Mouse (Mus musculus) hindbrain, embryonic 16.5 days (tissue): Measurements from ENCODE around the gene Atp8a2. TPM values are rescaled to one million over a fixed set of nuclear protein-coding genes. Genes with fewer than 3 reads are reported as not detected.

ENCODE experiments used
- ATAC-seq: fragments of 200-750 bp; cut with Nextera tagmentation; 2 replicates; pipeline ENCODE4 v1.8.0; 2017; ENCODE audit warnings: moderate TSS enrichment, moderate library complexity
- H3K27ac ChIP-seq: fragments of 300-500 bp; sonication (generic); 2 replicates; pipeline ENCODE4 v1.5.1; 2014; ENCODE audit warnings: low read depth, mild to moderate bottlenecking, control low read depth, low read length, moderate library complexity
- H3K27me3 ChIP-seq: fragments of 300-500 bp; sonication (generic); replicated peaks from 2 replicates; pipeline ENCODE4 v1.6.1; 2014; ENCODE audit warnings: low read length; ENCODE audit not compliant: control insufficient read depth, insufficient read depth
- H3K36me3 ChIP-seq: fragments of 300-500 bp; sonication (generic); 2 replicates; pipeline ENCODE4 v1.6.1; 2014; ENCODE audit warnings: mild to moderate bottlenecking, low read length, moderate library complexity, mixed read lengths; ENCODE audit not compliant: control insufficient read depth, insufficient read depth
- H3K4me1 ChIP-seq: fragments of 300-500 bp; sonication (generic); 2 replicates; pipeline ENCODE4 v1.6.1; 2014; ENCODE audit warnings: low read depth, low read length; ENCODE audit not compliant: control insufficient read depth, insufficient read depth
- H3K4me2 ChIP-seq: fragments of 300-500 bp; sonication (generic); 2 replicates; pipeline ENCODE4 v1.6.1; 2014; ENCODE audit warnings: mild to moderate bottlenecking, low read length, control low read depth, moderate library complexity
- H3K4me3 ChIP-seq: fragments of 300-500 bp; sonication (generic); 2 replicates; pipeline ENCODE4 v1.5.1; 2014; ENCODE audit warnings: mild to moderate bottlenecking, low read length, control low read depth, moderate library complexity
- H3K9ac ChIP-seq: fragments of 300-500 bp; sonication (generic); 2 replicates; pipeline ENCODE4 v1.6.1; 2014; ENCODE audit warnings: low read depth, mild to moderate bottlenecking, control low read depth, low read length, moderate library complexity
- H3K9me3 ChIP-seq: fragments of 300-500 bp; sonication (generic); 2 replicates; pipeline ENCODE4 v1.6.1; 2014; ENCODE audit warnings: mild to moderate bottlenecking, low read length, moderate library complexity; ENCODE audit not compliant: control insufficient read depth
- WGBS: fragments of 180-500 bp; shearing (Covaris S2); extraction: QIAGEN DNeasy Blood & Tissue Kit; methylation state at CpG from one replicate; pipeline ENCODE4 v1.1.7; 2014; 5-methylcytosine and 5-hydroxymethylcytosine counted together
- polyA plus RNA-seq: library from polyadenylated mRNA; unstranded; fragments of >200 nt; fragmentation: Nextera tagmentation; extraction: Ambion mirVana; gene quantifications from 2 replicates; pipeline ENCODE4 v1.2.1, GENCODE M21; 2015

The Atp8a2 gene
- polyA plus RNA-seq, 1 experiment from 2014 or later: 44.2 TPM

DNA sequence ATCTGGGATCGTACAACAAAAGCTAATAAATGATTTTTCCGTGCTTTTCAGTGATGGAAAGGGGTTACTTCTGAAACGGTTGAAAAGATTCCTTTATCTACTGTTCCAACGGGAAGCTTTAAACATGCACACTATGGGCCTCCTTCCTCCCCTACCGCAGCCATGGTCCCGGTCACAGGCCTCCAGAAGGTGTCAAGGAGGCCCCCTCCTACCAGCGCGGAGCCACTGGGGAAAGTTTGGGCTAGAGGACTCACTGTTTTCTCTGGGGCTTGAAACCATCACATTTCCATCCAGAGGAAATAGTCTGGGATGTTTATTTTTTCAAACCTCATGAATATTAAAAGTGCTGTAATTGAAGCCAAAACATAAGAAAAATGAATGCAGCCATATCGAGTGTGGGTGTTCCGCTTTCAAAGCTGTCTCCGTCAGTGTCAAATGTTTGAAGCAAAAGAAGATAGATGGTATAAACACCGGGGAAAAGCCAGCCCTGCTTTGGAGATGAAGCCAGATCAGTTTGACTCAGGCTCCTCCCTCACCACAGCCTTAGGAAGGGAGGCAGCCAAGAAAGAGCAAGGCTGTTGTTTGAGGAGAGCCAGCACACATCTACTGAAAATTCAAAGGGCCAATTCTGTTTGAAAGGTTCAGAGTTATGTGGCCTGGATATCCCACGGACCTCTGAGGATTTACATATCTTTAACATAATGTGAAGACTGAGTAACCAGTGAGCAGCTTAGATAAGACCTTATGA, 481.1 kb downstream of the Atp8a2 start:
- H3K9ac ChIP-seq: no peak overlapping the region
- 39% methylated on average over 13 of the region's 13 CpGs for WGBS
- no peaks in the 10 kb centered on the region for H3K9me3 ChIP-seq
- H3K27ac ChIP-seq: no peak overlapping the region
- 0 out of 2 replicates have a peak overlapping the region, but pooled peaks have one; percentile 7 for H3K4me2 ChIP-seq
- ATAC-seq: peak; percentile 75
- H3K4me3 ChIP-seq: no peak overlapping the region
- peaks cover 6% of the 10 kb centered on the region for H3K4me1 ChIP-seq
- no peaks in the 10 kb centered on the region for H3K27me3 ChIP-seq
- no peaks in the 10 kb centered on the region for H3K36me3 ChIP-seq

DNA sequence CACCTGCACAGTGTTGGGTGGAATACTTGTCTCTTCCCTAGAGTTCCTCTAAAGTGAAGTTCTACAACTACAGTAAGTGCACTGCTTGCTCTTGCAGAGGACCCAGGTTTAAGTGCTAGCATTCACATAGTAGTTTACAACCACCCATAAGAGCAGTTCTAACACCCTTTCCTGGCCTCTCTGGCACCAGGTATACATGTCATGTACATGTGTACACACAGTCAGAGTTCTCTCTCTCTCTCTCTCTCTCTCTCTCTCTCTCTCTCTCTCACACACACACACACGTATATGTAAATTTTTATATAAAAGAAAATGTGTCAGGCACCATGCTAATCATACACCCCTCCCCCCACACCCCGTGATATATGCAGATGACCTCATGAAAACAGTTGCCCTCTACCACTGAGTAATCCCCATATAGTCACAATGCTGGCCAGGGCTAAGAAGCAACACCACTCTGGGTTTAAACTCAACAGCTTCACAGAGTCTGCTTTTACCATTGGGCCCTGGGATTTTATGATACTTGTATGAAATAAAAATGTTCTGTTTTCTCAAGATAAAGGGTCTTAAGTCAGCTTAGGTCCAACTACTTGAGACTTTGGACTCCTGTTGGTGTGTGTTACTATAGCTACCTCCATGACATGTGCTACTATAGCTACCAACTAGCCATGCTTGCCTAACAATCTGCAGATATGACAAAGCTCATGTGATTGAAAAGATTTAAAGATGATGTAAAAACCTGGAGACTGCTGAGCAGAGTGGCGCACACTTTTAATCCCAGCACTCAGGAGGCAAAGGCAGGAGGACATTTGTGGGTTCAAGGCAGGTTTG, 487.3 kb downstream of the Atp8a2 start:
- 77% methylated on average over 3 of the region's 3 CpGs for WGBS
- no peak for ATAC-seq
- H3K4me3 ChIP-seq: no peak overlapping the region
- no peak overlapping the region for H3K4me2 ChIP-seq
- no peaks in the 10 kb centered on the region for H3K36me3 ChIP-seq
- H3K27ac ChIP-seq: no peak overlapping the region
- no peaks in the 10 kb centered on the region for H3K4me1 ChIP-seq
- H3K27me3 ChIP-seq: no peaks in the 10 kb centered on the region
- no peaks in the 10 kb centered on the region for H3K9me3 ChIP-seq
- H3K9ac ChIP-seq: no peak overlapping the region

DNA sequence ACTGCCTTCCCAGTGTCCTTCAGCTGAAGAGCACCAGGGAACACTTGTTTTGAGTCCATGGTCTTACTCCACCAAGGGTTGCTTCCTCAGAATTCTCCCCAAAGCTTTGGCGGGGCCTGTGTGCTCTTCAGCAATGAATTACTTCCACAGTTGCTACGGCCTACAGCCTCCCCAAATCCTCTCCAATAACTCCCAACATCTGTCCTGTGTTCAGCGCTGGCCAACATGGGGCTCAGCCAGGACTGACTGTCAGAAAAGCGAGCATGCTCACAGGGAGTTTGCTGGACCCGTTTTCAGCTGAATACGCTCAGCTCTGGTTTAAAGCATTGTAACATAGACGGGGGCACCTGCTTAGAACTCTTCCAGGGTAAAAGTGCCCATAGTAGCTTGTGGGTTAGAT, 489.0 kb downstream of the Atp8a2 start:
- 85% methylated on average over 7 of the region's 7 CpGs for WGBS
- no peak overlapping the region for H3K9ac ChIP-seq
- ATAC-seq: no peak
- H3K36me3 ChIP-seq: no peaks in the 10 kb centered on the region
- H3K4me2 ChIP-seq: no peak overlapping the region
- H3K4me3 ChIP-seq: no peak overlapping the region
- no peaks in the 10 kb centered on the region for H3K9me3 ChIP-seq
- H3K4me1 ChIP-seq: no peaks in the 10 kb centered on the region
- H3K27ac ChIP-seq: no peak overlapping the region
- H3K27me3 ChIP-seq: no peaks in the 10 kb centered on the region

GRCm38 (mm10) chr14:59705326-59706058, 491.5 kb downstream of the Atp8a2 start:
- Histone ChIP-seq H3K9me3 (no peaks in the 10 kb centered on the region), H3K27ac (no peak overlapping the region), H3K36me3 (no peaks in the 10 kb centered on the region), H3K9ac (no peak overlapping the region), H3K4me2 (no peak overlapping the region), H3K4me3 (no peak overlapping the region), H3K27me3 (no peaks in the 10 kb centered on the region), H3K4me1 (peaks cover 6% of the 10 kb centered on the region; the same call in 1 of the 2 replicates)
- ATAC-seq: no peak
- 85% methylated on average over 13 of the region's 13 CpGs for WGBS

DNA sequence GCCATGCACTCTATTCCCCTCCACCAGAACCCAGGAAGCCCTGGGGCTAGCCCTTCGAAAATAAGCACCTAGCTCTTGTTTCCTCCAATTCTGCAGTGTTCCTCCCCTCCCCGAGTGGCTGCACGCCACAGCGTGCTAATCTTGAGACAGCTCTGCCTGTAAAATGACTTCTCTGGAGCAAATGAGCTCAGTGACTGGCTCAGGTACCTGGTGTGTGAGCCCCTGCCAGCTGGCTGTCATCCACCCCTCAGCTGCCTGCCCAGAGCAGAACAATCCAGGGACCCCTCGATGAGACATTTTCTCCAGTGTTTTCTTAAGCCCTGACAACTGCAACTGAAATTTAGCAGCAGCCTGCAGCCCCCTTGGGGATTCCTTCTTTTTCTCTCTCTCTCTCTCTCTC, 495.5 kb downstream of the Atp8a2 start:
- ATAC-seq: peak; percentile 71
- 20% methylated on average over 5 of the region's 5 CpGs for WGBS
- 0 out of 2 replicates have a peak overlapping the region, but pooled peaks have one; percentile 13 for H3K9ac ChIP-seq
- H3K27ac ChIP-seq: no peak overlapping the region
- peaks cover 6% of the 10 kb centered on the region; the same call in 1 of the 2 replicates for H3K4me1 ChIP-seq
- H3K27me3 ChIP-seq: no peaks in the 10 kb centered on the region
- no peaks in the 10 kb centered on the region for H3K9me3 ChIP-seq
- H3K4me3 ChIP-seq: no peak overlapping the region
- H3K36me3 ChIP-seq: no peaks in the 10 kb centered on the region
- no peak overlapping the region for H3K4me2 ChIP-seq

- no peaks in the 10 kb centered on the region for H3K27me3 ChIP-seq
- no peaks in the 10 kb centered on the region for H3K9me3 ChIP-seq
- no peak overlapping the region for H3K4me3 ChIP-seq
- no peak overlapping the region for H3K27ac ChIP-seq
- no peak for ATAC-seq
- no peaks in the 10 kb centered on the region for H3K36me3 ChIP-seq
- no peaks in the 10 kb centered on the region for H3K4me1 ChIP-seq
- H3K4me2 ChIP-seq: no peak overlapping the region
- 93% methylated on average over 4 of the region's 4 CpGs for WGBS
- no peak overlapping the region for H3K9ac ChIP-seq
Measured at GRCm38 (mm10) chr14:59695160-59695559, 501.8 kb downstream of the Atp8a2 start.

DNA sequence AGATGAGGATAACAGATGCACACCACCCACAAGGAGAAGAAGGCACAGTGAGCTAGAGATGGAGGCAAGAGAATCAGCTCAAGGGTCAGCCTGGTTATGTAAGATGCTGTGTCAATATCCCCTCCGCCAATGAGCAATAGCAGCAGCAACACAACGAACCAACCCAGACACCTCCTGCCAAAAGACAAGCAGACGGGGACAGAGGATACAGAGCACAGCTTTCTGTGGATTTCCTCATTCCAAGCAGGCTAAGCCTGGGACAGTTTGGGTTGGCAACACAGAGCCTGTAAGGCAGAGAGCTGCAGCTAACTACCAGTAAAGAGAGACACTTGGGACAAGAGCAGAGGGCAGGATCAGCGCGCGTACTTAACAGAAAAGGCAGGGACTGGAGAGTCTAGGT, 504.8 kb downstream of the Atp8a2 start:
- H3K4me2 ChIP-seq: no peak overlapping the region
- H3K27me3 ChIP-seq: no peaks in the 10 kb centered on the region
- H3K9me3 ChIP-seq: no peaks in the 10 kb centered on the region
- WGBS: 95% methylated on average over 6 of the region's 6 CpGs
- no peak overlapping the region for H3K9ac ChIP-seq
- no peaks in the 10 kb centered on the region for H3K4me1 ChIP-seq
- no peak for ATAC-seq
- no peak overlapping the region for H3K4me3 ChIP-seq
- no peak overlapping the region for H3K27ac ChIP-seq
- no peaks in the 10 kb centered on the region for H3K36me3 ChIP-seq

DNA sequence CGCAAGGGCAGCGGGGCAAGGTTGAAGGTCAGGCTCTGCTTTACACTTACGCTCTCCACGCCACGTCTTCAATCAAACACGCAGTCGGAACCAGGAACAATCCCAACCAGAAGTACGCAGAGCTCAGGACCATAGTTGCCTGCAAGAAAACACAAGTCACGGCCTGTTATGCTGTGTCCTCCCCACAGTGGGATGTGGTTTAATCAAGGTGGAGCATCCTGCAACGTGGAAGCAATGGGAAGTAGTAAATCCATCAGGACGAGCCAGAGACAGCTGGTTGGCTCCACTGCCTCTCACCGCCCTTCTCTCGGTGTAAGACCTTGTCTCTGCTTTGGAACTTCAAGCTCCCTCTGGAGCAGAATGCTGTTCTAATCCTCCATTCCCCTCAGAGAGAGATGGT, 505.6 kb downstream of the Atp8a2 start:
- 77% methylated on average over 13 of the region's 13 CpGs for WGBS
- H3K4me3 ChIP-seq: no peak overlapping the region
- H3K36me3 ChIP-seq: no peaks in the 10 kb centered on the region
- no peak overlapping the region for H3K9ac ChIP-seq
- no peak for ATAC-seq
- H3K27ac ChIP-seq: no peak overlapping the region
- no peak overlapping the region for H3K4me2 ChIP-seq
- H3K27me3 ChIP-seq: no peaks in the 10 kb centered on the region
- no peaks in the 10 kb centered on the region for H3K4me1 ChIP-seq
- H3K9me3 ChIP-seq: no peaks in the 10 kb centered on the region

- Histone ChIP-seq H3K27ac (no peak overlapping the region), H3K4me2 (no peak overlapping the region), H3K4me3 (no peak overlapping the region), H3K27me3 (no peaks in the 10 kb centered on the region), H3K9ac (no peak overlapping the region), H3K4me1 (no peaks in the 10 kb centered on the region), H3K36me3 (no peaks in the 10 kb centered on the region), H3K9me3 (no peaks in the 10 kb centered on the region)
- WGBS: 78% methylated on average over 12 of the region's 12 CpGs
- no peak for ATAC-seq
Measured at GRCm38 (mm10) chr14:59690954-59691353, 506.0 kb downstream of the Atp8a2 start.
